Mouse (Mus musculus) small intestine, adult 2 months (tissue): Measurements from ENCODE around the gene Rbms3.

Experiments used
- CTCF ChIP-seq: fragments of 200-500 bp; IDR thresholded peaks from 2 replicates; pipeline ENCODE4 v1.5.1; 2012; ENCODE audit warnings: low read depth, mild to moderate bottlenecking, control low read depth, inconsistent platforms, low read length, moderate library complexity, mixed read lengths; ENCODE audit not compliant: insufficient replicate concordance, insufficient read length; ENCODE audit errors: extremely low read depth
- POLR2A ChIP-seq: fragments of 200-500 bp; IDR thresholded peaks from 2 replicates; pipeline ENCODE4 v1.6.1; 2012; ENCODE audit warnings: low read depth, mild to moderate bottlenecking, control low read depth, inconsistent platforms, low read length, moderate library complexity

DNA sequence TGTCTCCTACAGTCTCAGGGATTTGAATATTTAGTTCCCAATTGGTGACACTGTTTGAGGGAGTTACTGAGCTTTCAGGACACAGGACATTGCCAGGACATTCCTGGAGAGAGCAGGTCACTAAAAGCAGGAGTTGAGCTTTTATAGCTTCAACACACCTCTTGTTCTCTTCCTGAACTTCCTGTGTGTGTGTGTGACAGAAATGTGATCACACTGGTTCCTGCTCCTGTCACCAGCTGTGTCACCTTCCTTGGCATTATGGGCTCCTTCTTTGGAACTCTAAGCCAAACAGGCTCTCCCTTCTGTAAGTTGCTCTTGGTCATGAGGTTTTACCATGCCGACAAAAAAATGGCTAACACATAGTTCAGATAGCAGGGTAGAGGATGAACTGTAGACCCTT is 997.9 kb downstream of the Rbms3 start:
- TF ChIP-seq CTCF = no peak
- no peak for TF ChIP-seq POLR2A
